In the genomic region with DNA sequence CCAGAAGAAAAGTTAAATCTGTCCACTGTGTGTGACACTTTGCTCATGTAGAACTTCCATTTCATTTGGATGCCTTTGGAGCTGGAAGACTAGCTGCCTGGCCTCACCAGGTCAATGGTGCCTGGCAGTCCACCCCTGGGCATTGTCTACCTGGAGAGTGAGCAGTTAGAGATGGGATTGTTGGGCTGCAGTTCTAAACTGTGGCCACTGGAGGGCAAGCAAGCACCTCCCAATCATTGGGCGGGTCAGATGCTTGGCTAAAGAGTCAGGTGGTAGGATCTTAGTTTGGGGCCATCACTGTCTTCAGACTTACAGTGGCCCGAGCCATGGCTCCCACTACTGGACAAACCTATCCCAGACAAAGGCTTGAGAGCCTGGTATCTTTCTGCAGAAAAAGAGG, we compare ENCODE assay signal across 9 mouse cellular contexts. TPM values are rescaled to one million over a fixed set of nuclear protein-coding genes. Genes with fewer than 3 reads are reported as not detected.
DNase-seq lines count a peak whose midpoint lies in the region; ATAC-seq and TF ChIP-seq lines count a peak whose summit lies in the region.
"Had no signal": no experiment of that assay in that cellular context is flagged by ENCODE, and none has a peak within 500 bp of the region (broad histone marks: within the 10 kb centered on the region; RNA-seq: fewer than 3 reads in every experiment).

No protein-coding gene starts in this region.

- peaks cover 5% of the 10 kb centered on the region for H3K4me1 ChIP-seq in intestine, embryonic 16.5 days (ENCODE audit: control insufficient read depth, insufficient read depth, low read length)
- no peaks in the 10 kb centered on the region for H3K4me1 ChIP-seq in limb, embryonic 14.5 days (ENCODE audit: control insufficient read depth, insufficient read depth, low read length)
- H3K4me1 ChIP-seq in spleen, adult 2 months (ENCODE audit: control insufficient read depth, insufficient read depth, insufficient read length), result no peaks in the 10 kb centered on the region

- DNase-seq in urinary bladder, adult 18-20 months (ENCODE audit: low spot score in 2 of 2), result peak; percentile 33 to 51
- DNase-seq in urinary bladder, adult 2 months (ENCODE audit: low spot score), result no peak
- DNase-seq in cerebellum, adult 9-10 months, result peak; percentile 60
- peak; percentile 52 for DNase-seq in limb, embryonic 14.5 days (ENCODE audit: low spot score)
- peak; percentile 21 to 68 for DNase-seq in spleen, adult 2 months (ENCODE audit: low read depth in 1 of 2, low spot score in 2 of 2)

- H3K4me3 ChIP-seq in intestine, embryonic 16.5 days (ENCODE audit: low read length), result no peak overlapping the region
- H3K4me3 ChIP-seq in limb, embryonic 14.5 days (replicated peaks; ENCODE audit: low read length), result no peak overlapping the region
- H3K4me3 ChIP-seq in spleen, adult 2 months (ENCODE audit: extremely low read depth, insufficient read depth, insufficient read length), result no peak overlapping the region
- H3K4me3 ChIP-seq: embryonic facial prominence, embryonic 13.5 days had no signal

- peak; percentile 78; the same call in 1 of the 2 replicates for TF ChIP-seq CTCF in spleen, adult 2 months (IDR thresholded peaks at IDR 0.05; ENCODE audit: extremely low read depth, insufficient read depth, insufficient read length, insufficient replicate concordance)

- no peak overlapping the region for H3K27ac ChIP-seq in intestine, embryonic 16.5 days (ENCODE audit: low read length)
- H3K27ac ChIP-seq in limb, embryonic 14.5 days (replicated peaks; ENCODE audit: low read depth, low read length), result no peak overlapping the region
- H3K27ac ChIP-seq in spleen, adult 2 months (ENCODE audit: insufficient read depth, low read length), result no peak overlapping the region
- H3K27ac ChIP-seq: embryonic facial prominence, embryonic 13.5 days had no signal

- no peaks in the 10 kb centered on the region for H3K9me3 ChIP-seq in intestine, embryonic 16.5 days (ENCODE audit: control insufficient read depth, low read length)
- no peaks in the 10 kb centered on the region for H3K9me3 ChIP-seq in limb, embryonic 14.5 days (ENCODE audit: control insufficient read depth, low read length)
- H3K9me3 ChIP-seq: embryonic facial prominence, embryonic 13.5 days had no signal

- H3K4me2 ChIP-seq in intestine, embryonic 16.5 days (ENCODE audit: low read depth, low read length), result no peak overlapping the region
- H3K4me2 ChIP-seq in limb, embryonic 14.5 days (replicated peaks; ENCODE audit: low read depth, low read length, severe bottlenecking), result no peak overlapping the region
- H3K4me2 ChIP-seq: embryonic facial prominence, embryonic 13.5 days had no signal

- H3K9ac ChIP-seq in intestine, embryonic 16.5 days (ENCODE audit: low read depth, low read length), result no peak overlapping the region
- no peak overlapping the region for H3K9ac ChIP-seq in limb, embryonic 14.5 days (ENCODE audit: low read depth, low read length, severe bottlenecking)
- H3K9ac ChIP-seq: embryonic facial prominence, embryonic 13.5 days had no signal

- no peaks in the 10 kb centered on the region for H3K27me3 ChIP-seq in intestine, embryonic 16.5 days (replicated peaks; ENCODE audit: control insufficient read depth, insufficient read depth, low read length)
- no peaks in the 10 kb centered on the region for H3K27me3 ChIP-seq in limb, embryonic 14.5 days (ENCODE audit: control insufficient read depth, insufficient read depth, low read length)
- H3K27me3 ChIP-seq in spleen, adult 2 months (ENCODE audit: control insufficient read depth, insufficient read depth, low read length), result no peaks in the 10 kb centered on the region

- no peak for TF ChIP-seq POLR2A in limb, embryonic 14.5 days (IDR thresholded peaks at IDR 0.05; ENCODE audit: borderline replicate concordance, extremely low read depth, insufficient read depth, insufficient read length)
- TF ChIP-seq POLR2A in spleen, adult 2 months (IDR thresholded peaks at IDR 0.05; ENCODE audit: low read depth, low read length), result no peak

- peak; percentile 64 for ATAC-seq in frontal cortex, adult (ENCODE audit: low TSS enrichment)
- peak; percentile 56 for ATAC-seq in intestine, embryonic 16.5 days
- ATAC-seq in limb, embryonic 14.5 days (ENCODE audit: low FRiP score, low read depth), result peak; percentile 45; the same call in 1 of the 2 replicates
- peak; percentile 68 for ATAC-seq in monocyte, adult 5-6 weeks (replicated peaks; ENCODE audit: insufficient number of reproducible peaks, low FRiP score, low TSS enrichment, poor library complexity, severe bottlenecking)

- no peaks in the 10 kb centered on the region for H3K36me3 ChIP-seq in intestine, embryonic 16.5 days (ENCODE audit: control insufficient read depth, insufficient read depth, low read length)
- no peaks in the 10 kb centered on the region for H3K36me3 ChIP-seq in limb, embryonic 14.5 days (ENCODE audit: control insufficient read depth, insufficient read depth, low read length)
- peaks cover 35% of the 10 kb centered on the region for H3K36me3 ChIP-seq in spleen, adult 2 months (ENCODE audit: control insufficient read depth, insufficient read depth, low read length)
- H3K36me3 ChIP-seq: embryonic facial prominence, embryonic 13.5 days had no signal

- 3% methylated on average over 2 of the region's 2 CpGs for WGBS in intestine, embryonic 16.5 days
- 0% methylated on average over 2 of the region's 2 CpGs for WGBS in limb, embryonic 14.5 days
- WGBS in spleen, adult 2 months, result 15% methylated on average over 2 of the region's 2 CpGs

RNA-seq across cellular contexts. Expression of gene Psd4, which starts 41.8 kb away (rescaled TPM):
- 17.9 and 22.3 TPM in 2 replicates for polyA plus RNA-seq in urinary bladder, adult 2 months (2012; rRNA removed)
- polyA plus RNA-seq in intestine, embryonic 16.5 days (2015; fragmentation: Nextera tagmentation; extraction: Ambion mirVana), result 6.1 and 7.2 TPM in 2 replicates
- polyA plus RNA-seq in limb, embryonic 14.5 days (2012; rRNA removed), result 3.3 and 3.8 TPM in 2 replicates
- polyA plus RNA-seq in limb, embryonic 14.5 days (2014; fragmentation: Nextera tagmentation; extraction: Ambion mirVana), result 3.9 and 4.5 TPM in 2 replicates
- 70.8 to 164 TPM (median 139 TPM) in 3 replicates for total RNA-seq in monocyte, adult 5-6 weeks (2017)
- 40.1 and 41.1 TPM in 2 replicates for polyA plus RNA-seq in spleen, adult 2 months (2012; rRNA removed)
